Mouse (Mus musculus): Measurements from ENCODE around the gene Wdfy2. TPM values are rescaled to one million over a fixed set of nuclear protein-coding genes. Genes with fewer than 3 reads are reported as not detected.

Wdfy2 gene
- polyA plus RNA-seq, 1 experiment, result 4.8 TPM

GRCm38 (mm10) chr14:62871932-62872331 lies 34.5 kb downstream of the Wdfy2 start:
- TF ChIP-seq USF1 (IDR thresholded peaks at IDR 0.05; ENCODE audit: low read depth) (peak; percentile 91), MYOG (IDR thresholded peaks at IDR 0.05; ENCODE audit: control insufficient read depth, extremely low read depth, insufficient read length) (no peak)
- no peak overlapping the region for H3K4me3 ChIP-seq (ENCODE audit: insufficient read depth, poor library complexity, severe bottlenecking)
- H3K79me3 ChIP-seq (ENCODE audit: low read depth), result peaks cover 4% of the 10 kb centered on the region
- H3K36me3 ChIP-seq (ENCODE audit: control insufficient read depth, insufficient read depth), result no peaks in the 10 kb centered on the region
- H3K79me2 ChIP-seq (ENCODE audit: control insufficient read depth, insufficient read depth), result peaks cover 61% of the 10 kb centered on the region
- H3K27me3 ChIP-seq (ENCODE audit: control insufficient read depth, insufficient read depth, insufficient read length), result no peaks in the 10 kb centered on the region
- no peak overlapping the region for H3ac ChIP-seq (ENCODE audit: control insufficient read depth, insufficient read length, low read depth)

- H3K27me3 ChIP-seq (ENCODE audit: control insufficient read depth, insufficient read depth, insufficient read length), result no peaks in the 10 kb centered on the region
- H3K4me3 ChIP-seq (ENCODE audit: insufficient read depth, poor library complexity, severe bottlenecking), result no peak overlapping the region
- H3K36me3 ChIP-seq (ENCODE audit: control insufficient read depth, insufficient read depth), result no peaks in the 10 kb centered on the region
- peaks cover 4% of the 10 kb centered on the region for H3K79me3 ChIP-seq (ENCODE audit: low read depth)
- no peak overlapping the region for H3ac ChIP-seq (ENCODE audit: control insufficient read depth, insufficient read length, low read depth)
- TF ChIP-seq CEBPB (IDR thresholded peaks at IDR 0.05; ENCODE audit: low read depth) (no peak), MYOG (IDR thresholded peaks at IDR 0.05; ENCODE audit: control insufficient read depth, extremely low read depth, insufficient read length) (no peak), CTCF (IDR thresholded peaks at IDR 0.05; ENCODE audit: control insufficient read depth, insufficient read depth, insufficient read length) (no peak), MAX (IDR thresholded peaks at IDR 0.05) (no peak), MYOD1 (IDR thresholded peaks at IDR 0.05; ENCODE audit: control insufficient read depth, insufficient read length, low read depth) (no peak), FOSL1 (IDR thresholded peaks at IDR 0.05; ENCODE audit: insufficient read depth, low read length, poor library complexity, severe bottlenecking) (no peak), USF1 (IDR thresholded peaks at IDR 0.05; ENCODE audit: low read depth) (no peak)
- H3K79me2 ChIP-seq (ENCODE audit: control insufficient read depth, insufficient read depth), result peaks cover 48% of the 10 kb centered on the region
Measured at GRCm38 (mm10) chr14:62873820-62874219, 36.3 kb downstream of the Wdfy2 start.

- Histone ChIP-seq H3K27me3 (ENCODE audit: control insufficient read depth, insufficient read depth, insufficient read length) (no peaks in the 10 kb centered on the region), H3K79me3 (ENCODE audit: low read depth) (peaks cover 4% of the 10 kb centered on the region), H3ac (ENCODE audit: control insufficient read depth, insufficient read length, low read depth) (no peak overlapping the region), H3K79me2 (ENCODE audit: control insufficient read depth, insufficient read depth) (peaks cover 45% of the 10 kb centered on the region), H3K4me3 (ENCODE audit: insufficient read depth, poor library complexity, severe bottlenecking) (no peak overlapping the region), H3K36me3 (ENCODE audit: control insufficient read depth, insufficient read depth) (no peaks in the 10 kb centered on the region)
- TF ChIP-seq MYOD1 (IDR thresholded peaks at IDR 0.05; ENCODE audit: control insufficient read depth, insufficient read length, low read depth), result no peak
- TF ChIP-seq USF1 (IDR thresholded peaks at IDR 0.05; ENCODE audit: low read depth), result no peak
Measured at GRCm38 (mm10) chr14:62874348-62874747, 36.9 kb downstream of the Wdfy2 start.

GRCm38 (mm10) chr14:62878076-62878475 lies 40.6 kb downstream of the Wdfy2 start:
- Histone ChIP-seq H3K27me3 (ENCODE audit: control insufficient read depth, insufficient read depth, insufficient read length) (no peaks in the 10 kb centered on the region), H3K79me3 (ENCODE audit: low read depth) (peaks cover 5% of the 10 kb centered on the region), H3K4me3 (ENCODE audit: insufficient read depth, poor library complexity, severe bottlenecking) (no peak overlapping the region), H3K79me2 (ENCODE audit: control insufficient read depth, insufficient read depth) (peaks cover 30% of the 10 kb centered on the region), H3ac (ENCODE audit: control insufficient read depth, insufficient read length, low read depth) (no peak overlapping the region), H3K36me3 (ENCODE audit: control insufficient read depth, insufficient read depth) (no peaks in the 10 kb centered on the region)
- TF ChIP-seq USF1 (IDR thresholded peaks at IDR 0.05; ENCODE audit: low read depth) (no peak), MAX (IDR thresholded peaks at IDR 0.05) (no peak), MYOD1 (IDR thresholded peaks at IDR 0.05; ENCODE audit: control insufficient read depth, insufficient read length, low read depth) (no peak), MYOG (IDR thresholded peaks at IDR 0.05; ENCODE audit: control insufficient read depth, extremely low read depth, insufficient read length) (no peak), CTCF (IDR thresholded peaks at IDR 0.05; ENCODE audit: control insufficient read depth, insufficient read depth, insufficient read length) (no peak), FOSL1 (IDR thresholded peaks at IDR 0.05; ENCODE audit: insufficient read depth, low read length, poor library complexity, severe bottlenecking) (no peak), CEBPB (IDR thresholded peaks at IDR 0.05; ENCODE audit: low read depth) (no peak)

GRCm38 (mm10) chr14:62878634-62879430 lies 41.4 kb downstream of the Wdfy2 start:
- Histone ChIP-seq H3ac (ENCODE audit: control insufficient read depth, insufficient read length, low read depth) (no peak overlapping the region), H3K79me3 (ENCODE audit: low read depth) (peaks cover 5% of the 10 kb centered on the region), H3K27me3 (ENCODE audit: control insufficient read depth, insufficient read depth, insufficient read length) (no peaks in the 10 kb centered on the region), H3K36me3 (ENCODE audit: control insufficient read depth, insufficient read depth) (no peaks in the 10 kb centered on the region), H3K79me2 (ENCODE audit: control insufficient read depth, insufficient read depth) (peaks cover 37% of the 10 kb centered on the region), H3K4me3 (ENCODE audit: insufficient read depth, poor library complexity, severe bottlenecking) (no peak overlapping the region)
- TF ChIP-seq MYOG (IDR thresholded peaks at IDR 0.05; ENCODE audit: control insufficient read depth, extremely low read depth, insufficient read length), result no peak
- TF ChIP-seq MAX (IDR thresholded peaks at IDR 0.05), result no peak
- TF ChIP-seq USF1 (IDR thresholded peaks at IDR 0.05; ENCODE audit: low read depth), result no peak
- TF ChIP-seq FOSL1 (IDR thresholded peaks at IDR 0.05; ENCODE audit: insufficient read depth, low read length, poor library complexity, severe bottlenecking), result no peak
- TF ChIP-seq CTCF (IDR thresholded peaks at IDR 0.05; ENCODE audit: control insufficient read depth, insufficient read depth, insufficient read length), result no peak
- TF ChIP-seq CEBPB (IDR thresholded peaks at IDR 0.05; ENCODE audit: low read depth), result no peak
- no peak for TF ChIP-seq MYOD1 (IDR thresholded peaks at IDR 0.05; ENCODE audit: control insufficient read depth, insufficient read length, low read depth)

- no peaks in the 10 kb centered on the region for H3K36me3 ChIP-seq (ENCODE audit: control insufficient read depth, insufficient read depth)
Measured at GRCm38 (mm10) chr14:62879497-62879896, 42.0 kb downstream of the Wdfy2 start.

More at GRCm38 (mm10) chr14:62879497-62879896, 42.0 kb downstream of the Wdfy2 start:
- no peaks in the 10 kb centered on the region for H3K27me3 ChIP-seq (ENCODE audit: control insufficient read depth, insufficient read depth, insufficient read length)
- TF ChIP-seq MAX (IDR thresholded peaks at IDR 0.05), result no peak
- TF ChIP-seq CEBPB (IDR thresholded peaks at IDR 0.05; ENCODE audit: low read depth), result peak; percentile 2
- peak; percentile 45 for TF ChIP-seq CTCF (IDR thresholded peaks at IDR 0.05; ENCODE audit: control insufficient read depth, insufficient read depth, insufficient read length)
- TF ChIP-seq USF1 (IDR thresholded peaks at IDR 0.05; ENCODE audit: low read depth), result no peak
- H3K4me3 ChIP-seq (ENCODE audit: insufficient read depth, poor library complexity, severe bottlenecking), result no peak overlapping the region
- H3K79me2 ChIP-seq (ENCODE audit: control insufficient read depth, insufficient read depth), result peaks cover 38% of the 10 kb centered on the region
- no peak overlapping the region for H3ac ChIP-seq (ENCODE audit: control insufficient read depth, insufficient read length, low read depth)
- peaks cover 5% of the 10 kb centered on the region for H3K79me3 ChIP-seq (ENCODE audit: low read depth)
